Mouse (Mus musculus) heart, postnatal 25 days (tissue): ENCODE data around the gene Cmtr1. TPM values are rescaled to one million over a fixed set of nuclear protein-coding genes. Genes with fewer than 3 reads are reported as not detected.
A peak's percentile ranks its signal among the peaks of the same experiment; 100 is the strongest.
"Not testable (repeated sequence)": the region's sequence is repeated elsewhere in the genome, so short reads cannot be mapped to it uniquely, and the experiment has no call there.

Source experiments
- DNase-seq: peaks from one replicate; pipeline ENCODE4 v3.0.0; 2022; ENCODE audit warnings: low spot score
- intact Hi-C: fragments of 180-260 bp; cut with DNase I; formaldehyde crosslinking; loops from one replicate; pipeline ENCODE4 v1.15.1; 2025
- total RNA-seq, 2 experiments: library from RNA; stranded (reverse); gene quantifications; 2 replicates each; pipeline ENCODE4 v1.2.3; 2021

Cmtr1 gene
- total RNA-seq = 10 to 100 TPM; 51.5 to 59.5 TPM

GRCm38 (mm10) chr17:29660076-29660761 is at the start of gene Cmtr1:
Gene Cmtr1, plus strand, starts transcription at chr17:29660595.
- intact Hi-C loops = loop anchor here (2.0 kb wide), 1 partner anchor 45 kb away; the partner anchor contains the start of genes Gm28043 and Rnf8
- peak; percentile 93 for DNase-seq

GRCm38 (mm10) chr17:29613453-29613852 is 46.9 kb upstream of the Cmtr1 start:
- DNase-seq, intact Hi-C loops: not testable (repeated sequence)

GRCm38 (mm10) chr17:29614115-29615023 is 46.0 kb upstream of the Cmtr1 start, which contains the start of the genes Rnf8 and Gm28043:
Gene Rnf8, plus strand, starts transcription at chr17:29614790.
Gene Gm28043, plus strand, starts transcription at chr17:29614876.
- peak; percentile 85 for DNase-seq
- intact Hi-C loops = loop anchor here (2.0 kb wide), 1 partner anchor 46 kb away; the partner anchor contains the start of gene Cmtr1

DNA sequence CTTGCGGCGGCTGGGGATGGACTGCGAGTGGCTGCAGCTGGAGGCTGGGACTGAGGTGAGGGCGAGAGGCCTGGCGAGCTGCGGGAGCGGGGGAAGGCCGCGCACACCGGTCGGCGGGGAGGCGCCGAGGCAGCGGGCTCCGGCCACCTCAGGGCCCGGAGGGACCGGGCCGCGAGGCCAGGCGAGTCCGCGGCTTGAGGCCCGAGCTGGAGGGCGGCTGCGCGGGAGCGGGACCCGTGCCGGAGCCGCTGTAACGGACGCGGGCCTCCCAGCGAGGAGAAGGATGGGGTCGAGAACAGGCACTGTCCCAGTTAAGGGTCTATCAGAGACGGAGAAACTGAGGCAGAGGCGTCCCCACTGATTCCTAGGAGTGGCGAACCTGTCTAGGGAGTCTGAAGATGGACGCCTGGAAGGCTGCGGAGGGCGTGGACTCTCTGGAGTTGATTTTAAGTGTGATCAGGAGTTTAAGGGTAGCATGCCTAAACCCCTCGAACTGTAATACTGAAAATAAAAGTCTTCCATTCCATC is 45.3 kb upstream of the Cmtr1 start:
- intact Hi-C loops = loop anchor here (2.0 kb wide), 1 partner anchor 46 kb away; the partner anchor contains the start of gene Cmtr1
- DNase-seq = no peak

DNA sequence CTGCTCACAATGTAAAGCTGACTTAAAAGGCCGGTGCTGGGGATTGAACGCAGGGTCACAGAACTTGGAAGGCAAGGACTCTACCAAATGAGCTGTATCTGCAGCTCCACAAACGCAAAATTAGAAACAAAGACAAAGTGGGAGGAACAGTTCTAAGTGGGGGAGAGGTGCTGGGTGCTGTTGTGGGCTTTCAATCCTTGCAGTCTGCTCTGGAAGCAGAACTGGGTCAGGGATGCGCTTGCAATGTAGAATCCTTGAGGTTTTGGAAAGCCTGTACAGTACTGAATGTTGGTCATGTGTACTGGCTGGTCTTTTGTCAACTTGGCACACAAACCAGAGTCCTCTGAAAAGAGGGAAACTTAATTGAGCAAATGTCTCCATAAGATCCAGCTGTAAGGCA is 44.8 kb upstream of the Cmtr1 start:
- no peak for DNase-seq
- intact Hi-C loops = loop anchor here (2.0 kb wide), 1 partner anchor 45 kb away; the partner anchor contains the start of gene Cmtr1

DNA sequence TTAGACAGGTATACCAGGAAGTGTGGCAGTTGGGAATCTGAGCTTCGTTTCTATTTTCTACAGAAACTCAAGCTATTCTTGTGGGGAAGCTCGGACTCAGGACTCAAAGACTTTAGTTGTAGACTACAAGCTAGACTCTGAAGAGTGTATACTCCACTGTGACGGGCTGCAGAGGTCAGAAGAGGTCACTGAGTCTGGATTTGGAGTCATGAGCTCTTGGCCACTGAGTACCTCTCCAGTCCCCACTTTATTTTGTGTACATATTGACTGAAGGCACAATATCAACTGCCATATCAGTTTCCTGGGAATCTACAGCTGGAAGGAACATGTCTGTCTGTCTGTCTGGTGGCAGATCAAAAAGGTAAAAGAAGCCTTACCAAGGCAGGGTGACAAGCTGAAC is 41.2 kb upstream of the Cmtr1 start:
- intact Hi-C loops = no loop called here
- DNase-seq = no peak

- DNase-seq = no peak
- intact Hi-C loops = no loop called here
These were observed 36.9 kb upstream of the Cmtr1 start for GRCm38 (mm10) chr17:29623488-29623887.

DNA sequence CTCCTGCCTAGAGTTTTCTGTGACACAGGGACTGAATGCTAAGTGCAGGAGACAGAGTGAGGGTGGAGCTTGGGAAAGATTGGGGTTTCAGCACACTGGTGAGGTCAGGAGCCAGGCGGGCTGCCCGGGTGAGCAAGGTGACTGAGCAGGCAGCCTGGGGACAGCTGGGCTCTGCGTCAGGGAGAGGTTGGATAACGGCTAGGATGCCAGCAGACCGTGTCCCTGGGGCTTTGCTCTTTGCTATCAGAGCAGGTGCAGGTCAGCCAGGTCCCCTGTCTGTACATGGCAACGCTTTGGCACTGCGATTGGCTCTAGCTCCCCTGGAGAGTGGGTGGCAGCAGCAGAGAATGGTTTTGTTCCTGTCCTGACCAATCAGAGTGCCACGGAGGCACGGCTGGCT is 33.1 kb upstream of the Cmtr1 start:
- intact Hi-C loops = no loop called here

GRCm38 (mm10) chr17:29628946-29629345 is 31.4 kb upstream of the Cmtr1 start:
- DNase-seq = no peak

More for the DNA sequence above, 33.1 kb upstream of the Cmtr1 start:
- no peak for DNase-seq

DNA sequence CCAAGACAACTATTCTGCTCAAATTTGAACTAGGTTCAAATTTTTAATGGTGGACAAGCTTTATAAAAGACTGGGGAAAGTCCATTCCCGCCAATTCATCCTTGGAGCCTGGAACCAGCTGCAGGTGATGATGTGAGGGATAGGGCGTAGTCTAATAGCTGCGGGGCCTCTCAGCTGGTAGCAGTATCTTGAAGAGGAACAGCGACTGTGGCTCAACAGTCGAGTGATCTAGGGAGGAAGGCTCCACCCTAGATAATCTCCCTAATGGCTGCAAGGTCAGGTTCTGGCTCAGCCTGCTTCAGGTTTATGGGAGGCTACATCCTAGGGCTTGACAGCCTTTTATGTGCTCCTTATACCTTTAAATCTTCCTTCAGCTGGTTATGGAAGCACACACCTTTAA is 30.8 kb upstream of the Cmtr1 start:
- DNase-seq = no peak
- intact Hi-C loops = no loop called here

More at GRCm38 (mm10) chr17:29628946-29629345, 31.4 kb upstream of the Cmtr1 start:
- intact Hi-C loops = no loop called here

DNA sequence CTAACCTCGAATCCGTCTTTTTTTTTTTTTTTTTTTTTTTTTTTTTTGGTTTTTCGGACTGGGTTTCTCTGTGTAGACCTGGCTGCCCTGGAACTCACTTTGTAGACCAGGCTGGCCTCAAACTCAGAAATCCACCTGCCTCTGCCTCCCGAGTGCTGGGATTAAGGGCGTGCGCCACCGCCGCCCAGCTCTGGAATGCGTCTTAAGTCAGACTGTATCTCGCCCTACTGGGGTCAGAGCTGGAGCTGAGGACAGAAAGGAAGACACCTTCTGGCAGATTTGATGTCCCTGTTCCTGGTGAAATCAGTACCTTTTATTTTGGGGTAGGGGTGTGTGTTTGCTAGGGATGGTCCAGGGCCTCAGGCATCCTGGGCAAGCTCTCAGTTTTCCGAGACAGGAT is 28.1 kb upstream of the Cmtr1 start:
- intact Hi-C loops = no loop called here
- no peak for DNase-seq

GRCm38 (mm10) chr17:29635492-29635891 is 24.9 kb upstream of the Cmtr1 start:
- intact Hi-C loops = no loop called here
- no peak for DNase-seq

DNA sequence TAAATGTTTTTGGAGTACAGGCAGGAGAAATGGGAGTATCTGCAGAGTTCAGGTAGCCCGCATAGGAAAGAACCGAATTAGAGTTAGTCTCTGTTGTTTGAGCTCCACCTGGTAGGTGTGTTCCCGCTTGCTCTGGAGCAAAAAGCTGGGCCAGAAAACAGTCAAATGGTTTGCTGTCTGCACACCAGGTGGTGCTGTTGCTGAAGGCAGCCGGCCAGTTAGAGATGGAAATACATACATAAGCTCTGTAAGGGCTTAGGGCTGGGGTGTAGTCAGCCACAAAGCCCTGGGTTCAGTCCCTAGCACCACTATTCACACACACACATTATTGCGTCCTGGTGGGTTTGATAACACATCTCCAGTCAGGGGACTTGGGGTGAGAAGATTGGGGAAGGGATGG is 24.3 kb upstream of the Cmtr1 start:
- intact Hi-C loops = loop anchor here (1.0 kb wide), 1 partner anchor 247 kb away; no protein-coding TSS in a partner anchor
- no peak for DNase-seq

DNA sequence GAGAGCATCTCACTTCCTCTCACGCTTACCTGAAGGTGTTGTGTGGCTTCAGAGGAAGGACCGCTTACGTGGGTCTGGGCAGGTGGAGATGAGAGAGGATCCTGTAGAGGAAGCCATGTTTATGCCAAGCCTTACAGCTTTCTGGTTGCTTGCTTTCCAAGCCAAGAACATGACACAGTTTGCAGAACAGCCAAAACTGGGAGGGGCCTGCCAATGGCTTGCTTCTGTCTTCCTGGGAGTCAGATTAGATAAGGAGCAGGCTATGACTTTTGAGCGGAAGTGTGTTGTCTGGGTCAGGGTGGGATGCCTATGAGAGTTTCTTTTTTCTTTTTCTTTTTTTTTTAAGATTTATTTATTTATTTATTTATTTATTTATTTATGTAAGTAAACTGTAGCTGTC is 23.0 kb upstream of the Cmtr1 start:
- DNase-seq = peak; percentile 15
- intact Hi-C loops = no loop called here

- DNase-seq = no peak
- intact Hi-C loops = no loop called here
These were observed 22.5 kb upstream of the Cmtr1 start for GRCm38 (mm10) chr17:29637895-29638294.

DNA sequence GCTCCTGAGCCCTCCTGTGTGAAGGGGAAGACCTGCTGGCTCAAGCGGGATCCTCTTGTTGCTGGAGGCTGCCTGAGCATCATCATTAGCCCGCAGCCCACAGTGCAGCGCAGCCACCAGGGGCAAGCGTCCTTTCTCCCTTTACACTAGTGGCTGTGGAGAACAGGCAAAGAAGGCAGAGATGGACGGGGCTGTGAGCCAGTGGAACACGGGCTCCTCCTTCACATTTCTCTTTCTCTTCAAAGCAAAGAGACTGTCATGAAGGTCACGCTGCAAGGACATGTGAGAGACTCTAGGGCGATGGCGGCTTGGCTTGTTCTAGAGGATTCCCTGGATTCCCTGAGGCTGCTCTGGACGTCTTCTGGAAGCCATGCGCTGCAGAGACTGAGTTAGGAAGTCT is 19.4 kb upstream of the Cmtr1 start:
- intact Hi-C loops = no loop called here
- DNase-seq = no peak

- intact Hi-C loops = no loop called here
- no peak for DNase-seq
These were observed 18.2 kb upstream of the Cmtr1 start for GRCm38 (mm10) chr17:29642219-29642618.

DNA sequence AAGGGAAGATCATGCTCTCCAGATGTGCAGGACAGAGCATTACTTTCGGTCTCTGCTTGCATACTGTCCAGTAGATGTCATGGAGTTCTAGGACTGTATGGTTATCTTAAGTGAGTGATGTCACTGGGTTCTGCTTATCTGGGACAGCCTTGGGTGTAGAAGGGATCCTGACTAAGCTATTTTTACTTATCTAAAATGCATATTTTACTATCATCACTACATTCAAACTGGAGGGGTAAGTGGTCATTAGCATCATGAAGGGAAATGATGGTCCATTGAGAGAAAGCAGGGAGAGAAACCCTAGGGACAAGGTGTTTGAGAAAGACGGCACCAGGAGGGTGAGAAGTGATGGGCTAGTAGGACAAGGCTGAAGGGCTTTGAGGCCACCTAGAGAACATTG is 2.1 kb upstream of the Cmtr1 start:
- intact Hi-C loops = loop anchor here (1.0 kb wide), 1 partner anchor 60 kb away; no protein-coding TSS in a partner anchor
- no peak for DNase-seq

DNA sequence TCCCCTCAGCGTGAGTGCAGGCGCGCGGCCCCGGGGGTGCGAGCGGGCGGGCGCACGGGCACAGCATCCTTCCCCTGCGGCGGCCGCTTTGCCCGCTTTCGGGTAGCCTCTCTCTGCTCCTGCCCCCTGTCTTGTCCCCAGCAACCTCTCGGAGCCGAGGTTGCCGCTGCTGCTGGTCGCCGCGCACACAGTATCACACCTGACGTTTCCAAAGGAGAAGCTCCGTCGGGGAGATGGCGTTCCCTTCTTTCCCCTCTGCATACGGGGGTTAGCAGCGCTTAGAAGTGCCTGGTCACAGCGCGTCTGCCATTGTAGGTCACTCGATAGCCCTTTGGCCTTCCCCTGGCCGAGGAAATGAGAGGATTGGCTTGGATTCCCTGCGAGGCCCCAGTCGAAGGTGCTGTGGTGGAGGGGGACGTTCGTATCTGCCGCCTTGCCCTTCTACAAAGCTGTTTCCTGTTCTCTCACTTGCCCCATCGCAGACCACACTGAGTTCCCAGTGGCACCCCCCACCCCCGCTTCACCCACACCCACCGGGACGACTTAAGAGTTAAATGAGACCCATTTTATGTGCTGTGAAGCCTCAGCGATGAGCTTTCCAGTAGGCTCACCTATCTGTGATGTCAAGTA is 482 bp downstream of the Cmtr1 start:
- intact Hi-C loops = loop anchor here (2.0 kb wide), 1 partner anchor 46 kb away; the partner anchor contains the start of genes Gm28043 and Rnf8
- no peak for DNase-seq

DNA sequence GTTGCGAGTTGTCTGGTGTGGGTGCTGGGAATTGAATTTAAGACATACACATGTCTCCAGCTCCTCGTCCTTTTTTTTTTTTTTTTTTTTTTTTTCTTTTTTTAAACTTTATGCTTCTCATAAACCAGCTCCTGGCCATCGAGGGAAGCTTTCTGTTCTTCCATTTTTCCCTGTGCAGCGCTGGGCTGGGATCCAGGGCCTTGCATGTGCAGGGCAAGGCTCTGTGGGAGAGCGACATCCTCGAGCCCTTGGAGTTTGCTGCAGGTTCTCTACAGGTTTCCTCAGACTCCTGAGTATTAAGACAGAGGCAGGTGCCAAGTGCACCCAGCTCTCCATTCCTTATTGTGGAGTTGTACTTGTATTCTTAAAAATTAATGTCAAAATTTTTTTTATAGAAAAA is 1.8 kb downstream of the Cmtr1 start:
- DNase-seq = no peak
- intact Hi-C loops = no loop called here
